Mouse (Mus musculus) forebrain, postnatal 0 days (tissue): ENCODE results near the gene Ncf4. TPM values are rescaled to one million over a fixed set of nuclear protein-coding genes. Genes with fewer than 3 reads are reported as not detected.
"Not testable (repeated sequence)": the region's sequence is repeated elsewhere in the genome, so short reads cannot be mapped to it uniquely, and the experiment has no call there.

Source experiments
- ATAC-seq: fragments of 200-750 bp; cut with Nextera tagmentation; 2 replicates; pipeline ENCODE4 v1.8.0; 2017; ENCODE audit warnings: mild to moderate bottlenecking, moderate library complexity
- DNase-seq: peaks from one replicate; pipeline ENCODE4 v3.0.0-alpha.2; 2015
- H3K27ac ChIP-seq: fragments of 300-500 bp; sonication (generic); 2 replicates; pipeline ENCODE4 v1.5.1; 2014; ENCODE audit warnings: low read depth, mild to moderate bottlenecking, antibody characterized with exemption, low read length, moderate library complexity, mixed read lengths
- H3K27me3 ChIP-seq: fragments of 300-500 bp; sonication (generic); 2 replicates; pipeline ENCODE4 v1.6.1; 2014; ENCODE audit warnings: mild to moderate bottlenecking, low read length, mixed read lengths; ENCODE audit not compliant: insufficient read depth
- H3K36me3 ChIP-seq: fragments of 300-500 bp; sonication (generic); 2 replicates; pipeline ENCODE4 v1.6.1; 2014; ENCODE audit warnings: mild to moderate bottlenecking, moderate library complexity; ENCODE audit not compliant: insufficient read depth
- H3K4me1 ChIP-seq: fragments of 300-500 bp; sonication (generic); 2 replicates; pipeline ENCODE4 v1.6.1; 2014; ENCODE audit warnings: antibody characterized with exemption; ENCODE audit not compliant: insufficient read depth
- H3K4me2 ChIP-seq: fragments of 300-500 bp; sonication (generic); 2 replicates; pipeline ENCODE4 v1.6.1; 2014; ENCODE audit warnings: low read depth, mild to moderate bottlenecking, moderate library complexity
- H3K4me3 ChIP-seq: fragments of 300-500 bp; sonication (generic); 2 replicates; pipeline ENCODE4 v1.5.1; 2014; ENCODE audit warnings: low read depth, low read length, mixed read lengths
- H3K9ac ChIP-seq: fragments of 300-500 bp; sonication (generic); 2 replicates; pipeline ENCODE4 v1.6.1; 2014; ENCODE audit warnings: mild to moderate bottlenecking
- H3K9me3 ChIP-seq: fragments of 300-500 bp; sonication (generic); 2 replicates; pipeline ENCODE4 v1.6.1; 2016; ENCODE audit warnings: low read length
- CTCF ChIP-seq: sonication (generic); IDR thresholded peaks from 2 replicates; pipeline ENCODE4 v1.5.1; 2016; ENCODE audit warnings: antibody characterized with exemption, control low read depth, low read depth
- WGBS: fragments of 180-500 bp; shearing (Covaris S2); extraction: QIAGEN DNeasy Blood & Tissue Kit; methylation state at CpG from one replicate; pipeline ENCODE4 v1.1.7; 2014; 5-methylcytosine and 5-hydroxymethylcytosine counted together
- polyA plus RNA-seq: library from polyadenylated mRNA; unstranded; fragments of >200 nt; fragmentation: Nextera tagmentation; extraction: Ambion mirVana; gene quantifications from 2 replicates; pipeline ENCODE4 v1.2.1, GENCODE M21; 2015
- total RNA-seq: library from RNA; depleted of rRNA; stranded (reverse); fragments of >200 nt; gene quantifications from 2 replicates; pipeline ENCODE4 v1.2.3, GENCODE M21; 2014

The Ncf4 gene
- total and polyA plus RNA-seq, 2 experiments from 2014 or later: 0.86 to 2.0 TPM

DNA sequence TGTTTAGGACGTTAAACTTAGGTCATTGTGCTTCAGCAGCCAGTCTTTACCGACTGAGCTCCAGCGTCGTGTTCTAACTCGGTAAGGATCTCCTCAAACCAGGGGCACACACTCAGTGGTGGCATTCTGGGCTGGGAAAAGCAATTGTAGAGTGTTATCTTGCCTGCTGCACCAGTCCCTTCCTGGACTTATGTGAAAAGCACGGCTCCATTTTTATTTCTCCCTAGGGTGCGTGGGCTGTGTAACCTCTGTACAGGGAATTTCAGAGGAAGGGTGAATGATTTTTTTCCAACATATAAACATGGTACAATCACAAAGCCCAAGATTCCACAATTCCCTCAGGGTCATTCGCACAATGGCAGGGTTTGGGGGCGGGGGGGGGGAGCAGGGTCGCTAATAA is 22.8 kb downstream of the Ncf4 start:
- no peak overlapping the region for H3K9ac ChIP-seq
- H3K9me3 ChIP-seq: no peaks in the 10 kb centered on the region
- H3K36me3 ChIP-seq: no peaks in the 10 kb centered on the region
- 87% methylated on average over 10 of the region's 10 CpGs for WGBS
- H3K4me1 ChIP-seq: no peaks in the 10 kb centered on the region
- no peak overlapping the region for H3K4me3 ChIP-seq
- no peaks in the 10 kb centered on the region for H3K27me3 ChIP-seq
- DNase-seq: no peak
- no peak for TF ChIP-seq CTCF
- H3K4me2 ChIP-seq: no peak overlapping the region
- no peak for ATAC-seq
- no peak overlapping the region for H3K27ac ChIP-seq

DNA sequence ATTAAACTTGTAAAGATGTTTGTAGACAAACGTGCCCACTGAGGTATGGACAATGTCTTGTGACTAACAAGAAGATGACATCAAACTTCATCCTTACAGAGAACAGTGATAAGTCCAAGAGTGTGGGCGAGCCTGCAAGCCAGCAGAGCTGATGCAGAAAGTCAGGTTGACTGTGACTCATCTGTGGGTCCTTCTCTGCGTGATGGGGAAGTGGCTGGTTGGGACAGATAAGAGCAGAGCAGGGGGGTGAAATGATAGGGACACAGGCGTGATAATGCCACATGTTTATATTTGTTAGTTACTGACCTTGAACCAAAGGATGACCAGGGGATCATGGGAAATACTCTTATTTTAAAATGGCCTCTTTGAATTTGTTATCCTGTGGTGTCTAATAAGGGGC is 23.3 kb downstream of the Ncf4 start:
- Histone ChIP-seq H3K4me3 (no peak overlapping the region), H3K27ac (no peak overlapping the region), H3K9ac (no peak overlapping the region), H3K4me1 (no peaks in the 10 kb centered on the region), H3K36me3 (no peaks in the 10 kb centered on the region), H3K27me3 (no peaks in the 10 kb centered on the region), H3K4me2 (no peak overlapping the region), H3K9me3 (no peaks in the 10 kb centered on the region)
- TF ChIP-seq CTCF: no peak
- DNase-seq (no peak), ATAC-seq (no peak)
- WGBS: 79% methylated on average over 4 of the region's 4 CpGs

DNA sequence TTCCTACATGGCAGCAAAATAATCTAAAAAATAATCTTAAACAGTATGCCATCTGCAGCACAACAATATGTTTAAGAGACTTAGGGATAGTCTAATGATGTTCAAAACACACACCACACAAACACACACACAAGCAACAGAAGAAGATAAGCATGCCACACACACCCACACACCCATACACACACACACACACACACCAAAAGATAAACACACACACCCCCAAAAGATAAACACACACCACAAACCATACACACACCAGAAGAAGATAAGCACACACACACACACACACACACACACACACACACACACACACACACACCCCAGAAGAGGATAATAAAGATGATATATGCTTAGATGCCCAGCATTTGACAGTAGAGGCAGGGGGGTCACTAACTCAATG is 26.6 kb downstream of the Ncf4 start:
- Histone ChIP-seq H3K27me3 (no peaks in the 10 kb centered on the region), H3K9me3 (no peaks in the 10 kb centered on the region), H3K4me1 (no peaks in the 10 kb centered on the region), H3K4me2 (no peak overlapping the region), H3K9ac (no peak overlapping the region), H3K27ac (no peak overlapping the region), H3K4me3 (no peak overlapping the region), H3K36me3 (no peaks in the 10 kb centered on the region)
- no peak for TF ChIP-seq CTCF
- no peak for DNase-seq
- ATAC-seq: no peak

DNA sequence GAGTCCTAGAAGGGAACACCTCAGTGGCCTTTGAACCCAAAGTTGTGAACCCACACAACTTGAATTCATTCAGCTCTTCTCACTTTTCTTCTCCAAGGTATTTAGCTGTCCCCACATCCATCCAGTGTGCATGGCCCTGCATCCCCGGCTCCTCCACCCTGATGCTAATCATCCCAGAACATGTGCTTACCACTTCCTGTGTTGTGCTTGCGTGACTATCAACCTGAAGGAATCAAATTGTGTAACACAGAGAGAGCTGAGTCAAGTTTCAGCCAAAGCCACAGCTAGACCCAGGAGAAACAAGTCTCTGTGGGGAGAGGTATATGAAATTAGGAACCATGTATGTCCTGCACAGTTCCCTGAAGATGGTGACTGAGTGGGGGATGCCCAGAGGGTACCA is 33.7 kb downstream of the Ncf4 start:
- no peak for DNase-seq
- no peaks in the 10 kb centered on the region for H3K27me3 ChIP-seq
- 93% methylated on average over 2 of the region's 2 CpGs for WGBS

DNA sequence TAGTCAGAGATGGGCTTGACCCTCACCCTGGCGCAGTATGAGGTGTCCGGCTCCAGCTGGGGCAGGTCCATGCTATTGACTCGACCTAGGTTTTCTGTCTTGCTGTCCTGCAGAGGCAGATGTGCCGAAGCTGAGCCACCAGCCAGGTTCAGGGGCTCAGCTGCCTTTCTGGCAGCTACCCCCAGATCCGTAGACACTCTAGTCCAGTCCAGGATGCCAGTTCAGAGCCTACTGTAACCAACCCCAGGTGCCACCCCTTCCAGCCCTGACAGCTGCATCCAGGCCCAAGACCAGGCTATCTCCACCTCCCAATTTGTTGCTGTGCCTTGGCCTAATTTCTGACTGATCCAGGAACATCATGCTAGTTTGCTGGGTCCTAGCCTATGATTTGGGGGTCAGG is 43.3 kb downstream of the Ncf4 start:
- Histone ChIP-seq H3K27ac (no peak overlapping the region), H3K27me3 (no peaks in the 10 kb centered on the region), H3K9me3 (no peaks in the 10 kb centered on the region), H3K4me2 (no peak overlapping the region), H3K36me3 (no peaks in the 10 kb centered on the region), H3K9ac (no peak overlapping the region), H3K4me1 (no peaks in the 10 kb centered on the region), H3K4me3 (no peak overlapping the region)
- no peak for TF ChIP-seq CTCF
- ATAC-seq: no peak
- 82% methylated on average over 5 of the region's 5 CpGs for WGBS
- no peak for DNase-seq

More for the DNA sequence above, 33.7 kb downstream of the Ncf4 start:
- Histone ChIP-seq H3K4me1 (no peaks in the 10 kb centered on the region), H3K4me3 (no peak overlapping the region), H3K36me3 (no peaks in the 10 kb centered on the region), H3K4me2 (no peak overlapping the region), H3K27ac (no peak overlapping the region), H3K9ac (no peak overlapping the region), H3K9me3 (no peaks in the 10 kb centered on the region)
- no peak for TF ChIP-seq CTCF
- no peak for ATAC-seq

DNA sequence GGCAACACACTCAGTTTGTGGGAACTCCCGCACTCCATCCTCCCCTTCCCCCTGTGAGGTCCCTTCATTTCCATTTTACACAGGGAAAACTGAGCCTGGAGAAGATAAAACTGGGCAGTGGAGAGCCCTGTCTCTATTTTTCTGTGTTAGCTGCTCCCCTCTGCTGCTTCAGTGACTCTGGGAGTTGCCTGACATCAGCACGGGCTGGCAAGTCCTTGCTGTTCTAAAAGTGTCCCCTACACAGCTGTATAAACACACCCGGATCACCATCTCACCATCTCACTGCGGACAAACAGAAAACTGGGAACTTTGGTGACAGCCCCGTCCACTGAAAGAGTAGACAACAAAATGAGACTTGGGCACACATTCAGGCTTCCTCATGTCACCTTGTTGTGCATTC is 45.2 kb downstream of the Ncf4 start:
- not testable (repeated sequence) for H3K9me3 ChIP-seq, H3K36me3 ChIP-seq, H3K9ac ChIP-seq, ATAC-seq, H3K4me2 ChIP-seq, H3K4me1 ChIP-seq, H3K27me3 ChIP-seq, DNase-seq, H3K27ac ChIP-seq, H3K4me3 ChIP-seq
- 66% methylated on average over 4 of the region's 5 CpGs for WGBS

DNA sequence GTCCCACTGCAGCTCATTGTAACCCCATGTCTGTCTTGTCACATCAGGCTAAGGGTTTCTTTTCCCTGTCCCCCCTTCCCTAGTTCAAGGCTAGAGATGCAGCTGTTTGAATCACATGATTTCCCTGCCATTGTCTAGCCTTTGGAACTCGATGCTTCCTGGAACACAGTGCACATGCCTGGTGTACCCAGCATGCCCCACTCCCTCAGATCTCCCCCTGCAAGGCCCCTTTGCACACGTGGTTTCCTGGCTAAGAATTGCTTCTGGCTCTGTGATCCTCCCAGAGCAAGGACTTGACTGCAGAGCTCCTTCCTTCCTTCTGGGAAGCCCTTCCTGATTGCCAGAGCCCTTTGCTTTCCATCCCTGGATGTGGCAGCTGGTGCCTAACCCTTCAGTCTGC is 48.6 kb downstream of the Ncf4 start:
- H3K4me1 ChIP-seq, H3K4me2 ChIP-seq, H3K36me3 ChIP-seq, H3K9ac ChIP-seq, H3K4me3 ChIP-seq, H3K27me3 ChIP-seq, H3K27ac ChIP-seq, H3K9me3 ChIP-seq, DNase-seq: not testable (repeated sequence)
- ATAC-seq: peak; percentile 70
- 2% methylated on average over 2 of the region's 2 CpGs for WGBS

DNA sequence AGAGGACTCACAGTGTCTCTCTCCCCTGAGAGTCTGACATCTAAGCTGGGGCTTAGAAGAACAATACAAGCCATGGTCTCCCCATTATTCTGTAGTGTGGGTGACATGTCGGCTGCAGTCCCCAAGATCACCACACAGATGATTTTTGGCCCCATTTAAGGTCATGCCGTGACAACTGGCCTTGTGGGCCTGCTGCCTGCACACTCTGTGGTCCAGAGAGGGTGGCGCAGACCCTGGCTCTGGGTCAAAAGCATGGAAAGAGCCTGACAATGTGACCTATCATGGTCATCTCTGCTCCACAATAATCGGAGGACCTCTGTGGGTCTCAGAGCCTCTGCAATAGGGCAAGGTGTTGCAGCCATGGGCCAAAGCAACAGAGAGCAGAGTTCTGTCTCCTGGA is 49.1 kb downstream of the Ncf4 start:
- no peak for DNase-seq
- no peaks in the 10 kb centered on the region for H3K4me1 ChIP-seq
- H3K36me3 ChIP-seq: no peaks in the 10 kb centered on the region
- H3K4me3 ChIP-seq: no peak overlapping the region
- ATAC-seq: no peak
- 80% methylated on average over 4 of the region's 4 CpGs for WGBS
- H3K4me2 ChIP-seq: no peak overlapping the region
- H3K9me3 ChIP-seq: no peaks in the 10 kb centered on the region
- TF ChIP-seq CTCF: no peak
- no peaks in the 10 kb centered on the region for H3K27me3 ChIP-seq
- H3K27ac ChIP-seq: no peak overlapping the region
- H3K9ac ChIP-seq: no peak overlapping the region
